In genomic region chr7:64583670-64584121, GRCm38 (mm10) we compare ENCODE assay signal across 19 mouse cellular contexts.
DNase-seq lines count a peak whose midpoint lies in the region; ATAC-seq lines count a peak whose summit lies in the region.
"Had no signal": no experiment of that assay in that cellular context is flagged by ENCODE, and none has a peak within 500 bp of the region (broad histone marks: within the 10 kb centered on the region; RNA-seq: fewer than 3 reads in every experiment).

No protein-coding gene starts in this region.

- 60% methylated on average over 6 of the region's 6 CpGs for WGBS in lung, embryonic 16.5 days

- no peaks in the 10 kb centered on the region for H3K27me3 ChIP-seq in lung, embryonic 16.5 days (ENCODE audit: control insufficient read depth, insufficient read depth, low read depth, low read length)
- H3K27me3 ChIP-seq: heart, embryonic 15.5 days; limb, embryonic 13.5 days; lung, embryonic 15.5 days; neural tube, embryonic 15.5 days had no signal

- no peak overlapping the region for H3K4me2 ChIP-seq in lung, embryonic 16.5 days (ENCODE audit: low read depth, low read length)
- H3K4me2 ChIP-seq: heart, embryonic 15.5 days; hindbrain, embryonic 14.5 days; limb, embryonic 13.5 days; lung, embryonic 15.5 days; neural tube, embryonic 15.5 days had no signal

- H3K27ac ChIP-seq in lung, embryonic 16.5 days (ENCODE audit: low read length) = no peak overlapping the region
- H3K27ac ChIP-seq: heart, embryonic 15.5 days; hindbrain, embryonic 14.5 days; limb, embryonic 13.5 days; lung, embryonic 15.5 days; neural tube, embryonic 15.5 days had no signal

- ATAC-seq in lung, embryonic 16.5 days (ENCODE audit: low read depth) = peak; percentile 70
- ATAC-seq in monocyte, adult 5-6 weeks (replicated peaks; ENCODE audit: insufficient number of reproducible peaks, low FRiP score, low TSS enrichment, poor library complexity, severe bottlenecking) = no peak

- H3K36me3 ChIP-seq in lung, embryonic 16.5 days (ENCODE audit: control insufficient read depth, insufficient read depth, low read length) = no peaks in the 10 kb centered on the region
- H3K36me3 ChIP-seq: heart, embryonic 15.5 days; limb, embryonic 13.5 days; lung, embryonic 15.5 days; neural tube, embryonic 15.5 days had no signal

- no peaks in the 10 kb centered on the region for H3K9me3 ChIP-seq in lung, embryonic 16.5 days (ENCODE audit: control insufficient read depth, low read length)
- H3K9me3 ChIP-seq: heart, embryonic 15.5 days; limb, embryonic 13.5 days; lung, embryonic 15.5 days; neural tube, embryonic 15.5 days had no signal

- peak; percentile 63 to 75 for DNase-seq in frontal cortex, adult 2 months (ENCODE audit: extremely low spot score in 1 of 2, low spot score in 1 of 2)
- DNase-seq in frontal cortex, postnatal 25 days (ENCODE audit: low spot score in 2 of 2) = no peak
- DNase-seq in lung, postnatal 10 days = no peak
- DNase-seq in left cerebral cortex, postnatal 25 days (ENCODE audit: low spot score in 2 of 2) = peak; percentile 57 to 92
- DNase-seq in telencephalon, adult 2 months (ENCODE audit: low read depth, low spot score) = peak; percentile 93
- DNase-seq in thymus, postnatal 25 days = no peak
- DNase-seq: adrenal gland, postnatal 36 days; B cell, adult 2 months; embryo, embryonic 11 days; gastrocnemius, postnatal 10 days; kidney, adult 8-10 months had no signal

- no peak overlapping the region for H3K4me3 ChIP-seq in lung, embryonic 16.5 days (ENCODE audit: low read length)
- H3K4me3 ChIP-seq: erythroblast, embryonic 14.5 days; heart, embryonic 15.5 days; limb, embryonic 13.5 days; lung, embryonic 15.5 days; neural tube, embryonic 15.5 days had no signal

- H3K9ac ChIP-seq in lung, embryonic 16.5 days (ENCODE audit: low read length) = no peak overlapping the region
- H3K9ac ChIP-seq: heart, embryonic 15.5 days; hindbrain, embryonic 14.5 days; limb, embryonic 13.5 days; lung, embryonic 15.5 days; neural tube, embryonic 15.5 days had no signal

- intact Hi-C loops in left cerebral cortex, postnatal 25 days (cut with DNase I) = loop anchor here (2.0 to 5.0 kb wide), 3 partner anchors 47 to 144 kb away; partner anchors contain the start of gene Apba2

- H3K4me1 ChIP-seq in lung, embryonic 16.5 days (replicated peaks; ENCODE audit: control insufficient read depth, insufficient read depth, low read length) = no peaks in the 10 kb centered on the region
- H3K4me1 ChIP-seq: heart, embryonic 15.5 days; lung, embryonic 15.5 days had no signal

Comparison
In these comparisons a context has a peak if more than half of its experiments do, and no peak if none do; other contexts are left out.
1. DNase-seq: peak in frontal cortex, adult 2 months (2 of 2), left cerebral cortex, postnatal 25 days (2 of 2) and telencephalon, adult 2 months (single experiment); none in frontal cortex, postnatal 25 days (0 of 2), lung, postnatal 10 days (single experiment) and thymus, postnatal 25 days (single experiment).